Mouse (Mus musculus): ENCODE measurements around the gene Kat7.

Gene Kat7

DNA sequence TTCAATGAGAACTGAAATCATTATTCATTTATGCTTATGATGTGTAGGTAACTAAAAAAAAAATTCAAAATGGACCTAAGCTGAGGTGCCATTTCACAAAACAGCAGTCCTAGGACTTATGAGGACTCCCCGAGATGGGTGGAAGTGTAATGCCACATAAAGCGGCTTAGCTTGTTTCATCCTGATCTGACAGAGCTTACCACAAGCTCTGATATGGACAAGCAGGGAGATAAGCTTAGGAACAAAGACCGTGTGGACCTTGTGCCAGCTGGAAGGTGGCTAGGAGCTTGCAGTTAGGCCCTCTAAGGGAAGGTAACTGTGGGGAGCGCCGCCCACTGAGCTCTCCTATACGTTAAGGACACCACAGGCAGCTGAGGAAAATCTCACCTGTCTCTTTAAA, 34.0 kb downstream of the Kat7 start:
- no peak for DNase-seq (ENCODE audit: low spot score)

DNA sequence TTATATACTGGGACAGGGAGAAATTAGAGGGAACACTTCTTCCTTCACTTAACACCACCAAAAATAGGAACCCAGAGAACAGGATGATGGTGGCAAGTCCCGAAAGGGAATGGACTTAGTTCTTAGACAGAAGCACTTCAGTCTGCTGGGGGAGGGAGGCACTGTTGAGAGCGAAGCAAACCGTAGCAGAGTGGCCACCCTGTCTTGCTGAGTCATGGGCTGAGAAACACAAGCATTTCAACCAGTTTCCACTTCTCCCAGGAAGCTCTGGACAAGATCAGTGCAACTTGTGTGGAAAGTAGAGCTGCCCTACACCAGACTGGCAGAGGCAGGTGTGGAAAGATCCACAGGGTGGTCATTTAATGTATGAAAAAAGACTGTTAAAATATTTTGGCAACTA, 35.4 kb downstream of the Kat7 start:
- DNase-seq (ENCODE audit: low spot score): no peak

DNA sequence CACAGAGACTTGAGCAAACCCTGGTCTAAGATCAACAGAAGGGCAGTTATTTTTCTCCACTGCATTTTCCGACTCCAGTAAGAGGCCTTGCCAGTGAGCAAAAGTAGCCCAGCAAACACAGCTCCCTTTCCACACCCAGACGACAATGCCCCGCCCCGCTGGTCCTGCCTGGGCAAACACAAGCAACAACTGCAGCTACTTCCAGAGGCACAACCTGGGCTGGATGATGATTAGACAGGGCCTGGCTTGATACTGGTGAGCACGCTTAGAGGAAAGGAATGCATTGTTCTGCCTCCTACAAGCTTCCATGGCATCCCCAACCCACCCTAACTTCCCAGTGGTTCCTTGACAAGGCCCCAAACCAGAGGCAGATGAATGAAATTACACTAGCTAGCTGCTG, 36.4 kb downstream of the Kat7 start:
- DNase-seq (ENCODE audit: low spot score): no peak

DNA sequence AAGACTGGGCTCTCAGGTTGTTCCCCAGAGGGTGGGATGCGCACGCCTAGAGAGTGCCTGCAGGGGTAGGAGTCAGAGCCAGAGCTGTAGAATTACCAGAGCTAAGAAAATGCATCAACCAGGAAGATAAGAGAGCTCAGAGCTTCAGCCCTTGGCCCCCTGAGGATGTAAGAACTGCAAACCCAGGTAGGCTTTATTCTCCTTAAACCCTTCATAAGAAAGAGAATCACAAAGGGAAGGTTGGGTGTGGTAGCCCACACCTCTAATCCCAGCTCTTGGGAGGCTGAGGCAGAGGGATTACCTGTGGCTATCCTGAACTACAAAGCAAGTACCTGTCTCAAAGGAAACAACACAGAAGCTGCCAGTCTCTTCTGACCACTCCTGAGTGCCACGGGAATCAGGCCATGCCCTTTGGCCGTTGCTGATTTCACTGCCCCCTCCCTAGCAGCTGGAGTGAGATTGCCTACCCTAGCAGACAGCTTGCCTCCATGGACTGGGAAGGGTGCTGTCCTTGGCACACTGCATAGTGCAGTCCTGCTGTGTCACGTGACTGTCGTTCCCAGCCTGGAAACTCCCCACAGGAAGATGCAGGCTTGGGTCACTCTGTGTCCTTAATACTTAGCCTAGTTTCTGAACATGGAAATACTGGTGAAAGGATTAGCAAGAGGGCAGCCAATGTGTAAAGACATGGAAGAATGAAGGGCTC, 43.4 kb downstream of the Kat7 start:
- no peak for DNase-seq (ENCODE audit: low spot score)

DNA sequence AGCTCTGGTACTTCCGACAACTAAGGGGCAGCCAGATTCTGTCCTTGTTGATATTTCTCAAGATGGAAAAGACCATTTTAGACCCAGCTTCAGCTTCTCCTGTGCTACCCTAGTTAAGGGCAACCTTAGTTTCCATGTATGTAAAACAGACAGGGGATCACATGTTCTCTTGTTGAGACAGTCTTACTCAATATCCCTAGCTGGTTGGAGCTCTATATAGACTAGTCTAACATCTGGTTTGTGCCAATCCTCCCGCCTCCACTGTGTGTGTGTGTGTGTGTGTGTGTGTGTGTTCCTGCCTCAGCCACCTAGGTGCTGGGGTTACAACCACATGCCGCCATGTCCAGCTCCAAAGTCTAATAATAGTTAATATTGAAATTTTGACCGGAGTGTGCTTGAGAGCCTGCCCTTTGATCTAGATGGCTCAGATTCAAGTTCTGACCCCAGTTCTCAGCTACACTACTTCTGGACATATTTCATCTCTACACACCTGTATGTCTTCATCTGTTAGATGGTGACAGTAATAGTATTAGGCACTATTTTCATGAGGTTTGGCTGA, 45.5 kb downstream of the Kat7 start:
- no peak for DNase-seq (ENCODE audit: low spot score)

DNA sequence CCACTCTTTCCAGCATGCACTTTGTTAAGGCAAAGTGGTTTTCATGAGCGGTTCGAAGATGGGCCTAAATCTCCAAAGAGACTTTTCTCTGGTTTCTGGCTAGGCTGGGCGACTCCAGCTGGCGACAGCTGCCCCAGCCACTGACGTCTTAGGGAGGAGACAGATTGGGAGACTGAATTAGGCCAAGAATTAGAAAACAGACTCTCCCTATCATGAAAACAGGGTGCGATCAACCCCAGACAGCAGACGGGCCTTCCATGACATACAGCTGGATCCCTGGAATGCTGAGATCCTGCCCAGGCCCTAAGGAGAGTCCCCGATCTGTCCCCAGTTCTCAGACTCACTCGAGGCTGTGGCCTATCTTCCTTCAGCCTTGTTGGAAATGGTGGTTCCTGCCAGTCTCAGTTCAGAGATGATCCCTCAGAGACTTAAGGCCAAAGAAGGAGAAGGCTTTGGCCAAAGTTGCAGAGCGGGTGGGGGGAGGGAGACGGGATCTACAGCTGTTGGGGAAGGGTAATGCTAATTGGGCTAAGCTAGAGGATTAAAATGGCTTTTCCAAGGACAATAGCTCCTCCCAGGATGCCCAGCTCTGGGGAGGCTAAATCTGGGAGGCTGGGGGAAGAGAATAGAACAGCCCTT, 46.1 kb downstream of the Kat7 start:
- no peak for DNase-seq (ENCODE audit: low spot score)

DNA sequence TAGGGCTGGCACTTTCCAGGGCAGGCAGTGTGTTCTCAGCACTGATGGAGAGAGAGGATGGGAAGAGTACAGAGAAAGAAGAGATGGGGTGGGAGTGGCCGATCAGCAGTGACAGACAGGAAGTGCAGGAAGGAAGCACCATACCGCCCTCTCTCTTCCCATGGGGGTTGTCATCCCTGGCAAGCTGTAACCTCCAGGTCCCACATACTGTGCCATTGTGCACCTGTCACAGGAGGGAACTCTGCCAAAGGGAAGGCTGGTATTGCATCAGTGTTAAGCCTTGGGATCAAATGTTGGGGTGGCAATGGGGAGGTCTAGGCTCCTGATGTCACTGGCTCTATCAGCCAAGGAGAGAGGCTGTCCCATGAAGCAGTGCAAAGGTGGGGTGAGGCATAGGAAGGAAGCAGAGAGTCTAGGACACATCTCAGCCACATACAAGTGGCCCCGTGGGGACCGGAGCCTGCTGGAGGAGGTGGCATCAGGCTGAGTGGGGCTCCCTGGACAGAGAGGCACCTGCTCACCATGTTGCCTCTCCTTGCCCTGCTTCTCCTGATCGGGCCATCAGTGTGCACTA, 48.8 kb downstream of the Kat7 start, which contains the start of gene Tac4:
Gene Tac4, plus strand, starts transcription at position 352 of the 574 bp plus-strand sequence.
- no peak for DNase-seq (ENCODE audit: low spot score)

DNA sequence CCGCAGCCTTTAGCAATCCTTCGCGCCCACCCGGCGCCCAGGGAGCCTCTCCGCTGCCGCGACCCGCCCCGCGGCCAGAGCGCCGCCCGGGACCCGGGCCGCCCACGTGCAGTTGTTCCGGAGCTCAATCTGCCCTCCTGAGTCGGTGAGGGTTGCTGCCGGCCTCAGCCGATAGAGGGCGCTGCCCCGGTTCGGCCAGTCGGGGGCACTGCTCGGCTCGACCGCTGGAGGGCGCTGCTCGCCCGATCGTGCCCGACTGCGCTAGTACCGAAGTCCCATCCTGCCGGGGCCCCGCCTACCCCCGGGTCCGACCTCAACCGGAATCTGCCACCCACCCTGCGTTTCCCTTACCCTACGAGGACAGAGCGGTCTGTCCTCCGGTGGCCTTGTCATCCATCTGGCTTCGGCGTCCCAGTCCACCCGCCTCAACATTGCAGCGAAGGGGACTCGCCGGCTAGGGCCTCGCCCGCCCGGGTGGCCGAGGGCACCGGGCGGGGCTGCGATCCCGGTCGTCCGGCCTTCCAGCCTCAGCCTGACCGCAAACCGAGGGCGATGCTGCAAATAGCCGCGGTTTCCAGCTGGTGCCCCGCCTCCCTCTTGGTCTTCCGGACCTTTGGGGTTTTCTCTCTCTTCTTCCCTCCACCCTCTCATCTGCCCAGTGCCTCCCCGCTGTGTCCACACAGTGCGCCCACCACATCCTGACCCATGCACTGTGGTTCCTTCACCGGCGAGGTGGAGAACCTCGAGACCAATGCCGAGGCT, 50.8 kb downstream of the Kat7 start:
- peak; percentile 74 for DNase-seq (ENCODE audit: low spot score)

DNA sequence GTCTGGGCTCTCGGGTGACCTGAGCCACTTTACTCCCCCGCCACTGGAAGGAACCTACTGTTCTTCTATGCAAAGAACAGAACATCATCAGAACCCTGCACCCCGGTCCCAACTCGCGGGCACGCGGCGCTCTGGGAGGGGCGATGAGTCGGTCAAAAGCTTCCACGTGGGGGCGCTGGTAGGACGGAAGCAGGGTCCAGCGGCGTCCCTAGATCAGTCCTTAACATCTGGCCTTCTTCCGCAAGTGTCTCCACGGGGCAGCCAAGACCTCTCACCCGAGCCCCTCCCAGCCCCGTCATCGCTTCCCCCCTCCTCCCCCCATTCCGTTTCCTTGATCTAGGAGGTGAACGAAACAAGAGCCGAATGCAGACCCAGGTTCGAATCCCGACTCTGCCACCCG, 51.6 kb downstream of the Kat7 start:
- DNase-seq (ENCODE audit: low spot score): peak; percentile 61

DNA sequence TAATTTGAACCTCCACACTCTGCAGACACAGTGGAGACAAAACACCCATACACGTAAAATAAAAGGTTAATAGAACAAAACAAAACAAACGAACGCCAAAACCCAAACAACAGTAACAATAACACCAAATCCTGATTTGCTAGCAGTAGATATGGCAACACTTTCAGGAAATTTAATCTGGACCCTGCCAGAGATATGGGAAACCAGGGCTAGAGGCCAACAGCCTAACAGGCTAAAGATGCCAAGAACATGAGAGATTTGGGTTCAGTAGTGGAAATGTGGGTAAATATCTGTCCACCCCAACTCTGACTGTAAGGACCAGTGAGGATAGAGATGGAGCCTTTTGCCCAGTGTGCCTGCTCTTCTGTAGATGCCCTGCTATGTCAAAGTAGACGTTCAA, 52.1 kb downstream of the Kat7 start:
- DNase-seq (ENCODE audit: low spot score): no peak

DNA sequence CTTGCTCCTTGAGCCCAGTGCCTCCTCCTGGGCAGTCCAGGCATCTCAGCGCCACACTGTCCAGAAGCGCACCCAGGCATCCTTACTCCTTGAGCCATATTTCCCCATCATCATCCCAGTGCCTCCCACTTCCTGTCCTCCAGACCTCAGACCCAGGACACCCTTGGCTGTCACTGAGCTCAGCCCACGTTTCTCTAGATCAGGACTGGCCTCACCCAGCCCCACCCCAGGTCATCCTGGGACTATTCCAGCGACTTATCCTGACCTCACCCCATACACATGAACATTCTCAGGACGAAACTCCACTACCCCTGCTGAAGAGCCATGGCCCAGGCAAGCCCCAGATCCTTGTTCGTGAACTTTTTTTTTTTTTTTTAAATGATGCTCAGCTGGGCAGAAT, 54.3 kb downstream of the Kat7 start:
- DNase-seq (ENCODE audit: low spot score): no peak

DNA sequence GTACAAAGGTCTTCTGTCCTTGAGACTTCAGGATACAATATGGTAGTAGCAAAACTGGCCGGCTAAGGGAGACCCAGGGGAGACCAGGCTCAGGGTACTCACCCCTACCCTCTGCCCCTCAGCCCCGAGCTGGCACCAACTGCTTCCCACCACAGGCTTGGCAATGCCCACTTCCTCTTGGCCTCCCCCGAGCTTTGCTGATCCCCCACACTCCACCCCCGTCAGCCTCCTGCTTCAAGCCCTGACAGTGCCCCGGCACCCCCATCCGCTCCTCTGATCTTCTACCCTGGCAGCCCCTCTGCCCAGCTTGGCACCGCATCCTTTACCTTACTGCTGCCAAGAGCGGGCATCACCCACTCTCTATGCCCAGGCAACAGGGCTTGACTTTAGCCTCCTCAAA, 55.9 kb downstream of the Kat7 start:
- no peak for DNase-seq (ENCODE audit: low spot score)

DNA sequence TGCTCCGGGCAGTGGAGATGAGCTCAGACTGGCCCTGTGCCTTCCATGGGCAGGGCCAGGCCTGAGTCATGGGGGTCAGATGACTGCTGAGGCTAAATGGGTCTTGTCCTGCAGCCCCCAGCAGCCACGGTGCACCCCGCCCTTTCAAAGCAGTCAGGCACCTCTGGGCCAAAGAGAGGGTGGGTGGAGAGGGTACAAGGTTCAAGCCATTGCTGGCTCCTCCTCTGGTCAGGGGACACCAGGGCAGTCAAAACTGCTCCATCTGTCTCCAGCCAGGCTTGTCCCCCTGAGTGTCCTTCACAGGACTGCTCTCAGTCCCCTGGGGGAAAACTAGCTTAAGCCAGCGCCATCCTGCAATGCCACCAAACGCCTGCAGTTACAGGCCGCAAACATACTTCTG, 57.9 kb downstream of the Kat7 start:
- no peak for DNase-seq (ENCODE audit: low spot score)

DNA sequence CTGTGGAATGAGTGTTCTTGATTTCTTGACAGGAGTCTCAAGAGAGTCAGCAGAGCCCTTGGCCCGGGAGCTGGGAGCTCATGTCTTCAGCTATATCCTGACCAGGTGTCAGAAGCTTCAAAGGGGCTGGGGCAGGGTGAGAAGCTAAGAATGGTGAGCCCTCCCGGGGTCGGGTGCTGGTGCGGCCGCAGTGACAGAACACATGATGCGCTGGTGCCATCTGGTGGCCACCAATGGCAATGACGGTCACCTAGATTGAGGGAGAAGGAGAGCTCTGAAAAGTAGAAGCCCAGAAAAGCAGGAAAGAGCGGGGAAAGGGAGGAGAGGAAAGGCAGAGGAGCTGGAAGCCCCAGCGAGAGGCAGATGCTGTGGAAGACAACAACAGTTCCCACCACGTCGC, 58.8 kb downstream of the Kat7 start:
- DNase-seq (ENCODE audit: low spot score): no peak

DNA sequence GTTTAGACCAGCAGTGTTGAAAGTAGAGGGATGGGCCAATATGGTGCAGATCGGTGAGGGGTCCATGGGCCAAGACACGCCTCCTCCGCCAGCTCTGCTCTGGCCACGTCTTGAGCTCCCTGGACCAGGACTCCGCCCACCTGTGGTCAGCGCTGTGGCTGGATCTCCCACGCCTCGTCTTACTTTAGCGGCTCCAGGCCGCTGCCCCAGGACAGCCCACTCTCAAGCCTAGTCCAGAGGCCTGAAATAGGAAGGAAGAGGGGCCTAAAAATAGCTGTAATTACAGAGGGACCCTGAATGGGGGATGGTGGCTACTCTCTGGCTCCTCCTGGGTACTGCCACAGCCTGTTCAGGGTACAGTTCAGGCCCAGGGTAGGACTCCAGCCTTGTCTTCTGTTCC, 59.9 kb downstream of the Kat7 start:
- no peak for DNase-seq (ENCODE audit: low spot score)

DNA sequence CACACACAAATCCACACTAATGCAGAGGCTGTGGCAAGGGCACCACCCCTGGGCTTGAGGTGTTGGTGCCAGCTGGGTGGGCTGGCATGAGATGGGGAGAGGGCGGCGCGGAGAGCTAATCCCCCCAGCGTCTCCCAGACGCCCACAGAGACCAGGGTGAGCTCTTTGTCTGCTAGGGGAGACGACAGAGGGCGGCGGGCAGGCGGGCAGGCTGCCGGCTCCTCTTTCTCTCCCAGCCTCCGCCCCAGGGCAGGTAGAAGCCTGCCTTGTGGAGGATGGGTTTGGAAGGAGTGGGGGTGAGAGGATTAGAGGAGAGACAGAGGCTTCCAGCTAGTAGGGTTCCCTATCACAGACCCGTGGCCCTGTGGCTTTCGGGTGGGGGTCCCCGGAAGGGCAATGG, 63.0 kb downstream of the Kat7 start:
- DNase-seq (ENCODE audit: low spot score): no peak

DNA sequence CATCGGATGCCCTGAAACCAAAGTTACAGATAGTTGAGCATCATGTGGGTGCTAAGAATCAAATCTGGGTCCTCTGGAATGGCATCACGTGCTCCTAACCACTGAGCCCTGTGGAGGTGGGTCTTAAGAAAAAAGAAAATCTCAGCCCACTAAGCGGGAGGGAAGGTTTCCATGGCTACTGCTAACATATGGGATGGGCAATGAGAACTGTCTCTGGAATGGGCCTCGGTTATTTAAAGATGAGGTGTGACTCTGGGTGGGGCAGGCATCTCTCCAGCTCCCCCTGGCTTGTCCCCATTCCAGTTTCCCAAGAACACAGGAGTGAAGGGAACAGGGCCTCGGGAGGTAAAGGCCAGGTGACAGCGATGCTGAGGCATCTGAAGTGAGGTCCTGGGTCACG, 64.6 kb downstream of the Kat7 start:
- no peak for DNase-seq (ENCODE audit: low spot score)

DNA sequence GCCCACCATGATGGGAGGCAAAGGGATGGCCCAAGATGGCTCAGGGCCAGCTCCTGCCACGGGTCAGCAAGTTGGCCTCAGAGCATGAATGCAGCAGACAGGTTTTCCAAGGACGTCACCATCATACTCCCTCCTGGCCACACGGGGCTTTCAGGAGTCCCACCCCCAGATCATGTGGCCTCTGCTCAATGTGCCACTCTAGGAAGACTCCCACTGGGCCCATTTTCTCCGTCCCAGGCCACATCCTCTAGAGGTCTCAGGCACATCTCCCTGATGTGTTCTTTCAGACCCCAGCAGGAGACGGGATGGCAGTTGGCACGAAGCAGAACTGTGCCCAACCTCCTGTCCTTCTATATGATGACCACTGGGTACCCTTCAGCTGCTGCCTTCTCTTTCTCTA, 67.4 kb downstream of the Kat7 start:
- DNase-seq (ENCODE audit: low spot score): no peak

DNA sequence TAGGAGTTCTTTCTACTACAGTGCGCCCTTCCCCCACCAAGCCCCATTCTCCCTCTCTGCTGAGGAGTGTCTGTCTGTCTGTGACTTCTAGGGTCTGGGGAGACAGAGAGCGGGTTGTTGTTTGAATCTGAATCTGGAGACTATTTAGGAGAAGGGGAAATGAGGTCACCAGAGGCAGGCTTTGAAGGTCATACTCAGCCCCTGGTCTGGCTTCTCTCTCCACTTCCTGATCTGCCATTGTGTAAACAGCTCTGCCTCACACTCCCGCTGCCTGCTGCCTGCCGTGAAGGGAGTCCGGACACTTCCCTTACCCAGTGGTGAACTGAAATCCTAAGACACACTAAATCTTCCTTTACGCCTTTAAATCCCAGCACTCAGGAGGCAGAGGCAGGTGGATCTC, 71.6 kb downstream of the Kat7 start:
- no peak for DNase-seq (ENCODE audit: low spot score)

DNA sequence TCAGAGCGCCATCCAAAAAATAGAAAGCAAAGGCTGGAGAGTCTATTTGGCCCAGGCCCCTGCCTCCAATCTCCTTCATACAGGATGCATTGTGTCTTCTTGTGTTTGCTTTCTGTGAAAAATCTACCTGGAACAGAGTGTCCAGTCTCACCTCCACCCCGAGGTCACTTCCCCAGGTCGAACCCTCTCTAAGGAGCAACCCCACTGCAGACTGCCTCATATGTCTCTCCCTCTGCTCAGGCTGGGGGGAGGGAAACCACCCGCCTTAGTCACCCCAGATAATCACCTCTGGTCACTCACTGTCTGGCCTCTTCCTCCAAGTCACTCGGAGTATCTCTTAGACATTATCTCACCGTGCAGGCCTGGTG, 77.7 kb downstream of the Kat7 start:
- DNase-seq (ENCODE audit: low spot score): no peak

DNA sequence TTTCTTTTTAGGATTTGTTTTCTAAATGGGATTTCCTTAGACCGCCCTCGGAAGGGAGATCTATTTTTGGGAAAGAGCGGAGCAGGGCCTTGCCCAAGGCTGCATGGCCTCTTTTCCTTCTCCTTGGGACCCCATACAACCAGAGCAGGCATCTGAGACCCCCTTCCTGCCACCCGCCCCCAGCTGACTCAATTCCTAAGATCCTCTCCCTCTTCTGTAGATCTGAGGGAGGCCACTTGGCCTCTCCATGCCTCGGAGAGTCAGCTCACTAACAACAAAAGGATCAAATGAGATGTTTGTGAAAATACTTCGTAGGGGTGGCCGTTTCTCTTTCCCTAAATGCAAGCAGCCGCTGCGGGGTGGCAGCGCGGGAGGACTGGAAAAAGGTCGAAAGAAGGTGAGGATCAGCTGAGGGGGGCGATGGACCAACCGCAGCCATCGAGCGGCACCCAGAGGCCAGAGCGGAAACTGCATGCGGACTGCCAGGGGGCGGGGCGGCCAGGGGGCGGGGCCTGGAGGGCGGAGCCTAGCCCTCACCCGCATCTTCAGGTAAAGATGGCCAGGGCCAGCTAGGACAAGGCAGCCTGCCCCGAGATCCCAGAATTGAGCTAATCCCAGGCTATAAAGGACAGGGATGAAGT, 78.2 kb downstream of the Kat7 start:
- DNase-seq (ENCODE audit: low spot score): peak; percentile 55

DNA sequence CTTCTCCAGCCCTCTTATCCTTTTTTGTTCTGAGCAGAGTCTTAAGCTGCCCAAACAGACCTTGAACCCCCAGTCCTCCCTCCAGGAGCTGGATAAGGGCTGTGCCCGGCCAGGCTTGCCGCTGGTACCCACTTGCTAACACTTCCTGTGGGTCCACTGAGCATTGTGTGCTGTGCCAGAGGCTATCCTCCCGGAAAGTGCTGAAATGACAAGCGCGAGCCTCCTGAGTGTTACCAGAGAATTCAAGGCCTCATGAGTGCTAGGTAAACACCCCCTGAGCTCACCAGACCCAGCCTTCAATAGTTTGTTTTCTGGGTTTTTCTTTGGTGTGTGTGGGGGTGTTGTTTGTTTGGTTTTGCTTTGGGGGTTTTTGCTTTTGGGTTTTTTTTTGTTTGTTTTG, 82.6 kb downstream of the Kat7 start:
- no peak for DNase-seq (ENCODE audit: low spot score)

Measured in urinary bladder, postnatal 10 days (tissue).